Mouse (Mus musculus) kidney, adult 9 months (tissue): ENCODE measurements around the gene Zdhhc4.
A peak's percentile ranks its signal among the peaks of the same experiment; 100 is the strongest.

Experiments used
- DNase-seq: peaks from one replicate; pipeline ENCODE4 v3.0.0; 2022

The Zdhhc4 gene

DNA sequence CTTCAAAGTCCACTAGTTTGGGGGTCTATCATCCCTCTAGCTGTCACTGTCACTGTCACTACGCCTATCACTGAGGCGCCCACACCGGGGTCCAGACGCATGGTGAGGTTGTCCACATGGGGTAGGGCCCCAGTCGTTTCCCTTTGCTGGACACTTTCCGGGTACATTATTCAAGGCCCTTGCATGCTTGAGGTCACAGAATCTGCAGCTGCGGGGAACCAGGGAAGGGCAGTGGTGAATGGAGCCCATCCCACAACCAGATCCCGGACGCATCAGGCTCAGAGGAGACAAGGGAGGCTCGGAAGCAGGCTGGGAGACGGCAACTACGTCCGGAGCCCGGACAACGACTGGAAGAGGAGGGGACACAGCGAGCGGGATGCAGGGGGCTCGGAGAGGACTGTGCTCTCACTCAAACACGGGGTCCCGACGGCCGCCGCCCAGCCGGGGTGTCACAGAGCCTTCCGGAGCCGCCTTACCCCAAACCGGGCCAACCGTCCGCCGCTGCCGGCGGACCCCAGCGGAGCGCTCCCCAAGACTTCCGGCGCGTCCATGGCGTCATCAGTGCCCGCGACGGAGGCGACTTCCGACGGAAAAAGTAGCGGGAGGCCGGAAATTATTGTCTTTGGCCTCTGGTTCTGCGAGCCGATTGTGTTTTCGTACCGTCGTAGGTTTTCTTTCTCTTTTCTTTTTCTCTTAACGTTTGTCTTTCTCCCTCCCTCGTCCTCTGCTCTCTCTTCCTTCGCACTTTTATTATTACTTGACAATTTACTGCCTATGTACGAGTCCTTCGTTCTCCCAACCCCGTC is at the start of gene Zdhhc4:
TSS of gene Zdhhc4 (minus strand) at position 567 of the 806 bp plus-strand sequence.
- peak; percentile 87 for DNase-seq

DNA sequence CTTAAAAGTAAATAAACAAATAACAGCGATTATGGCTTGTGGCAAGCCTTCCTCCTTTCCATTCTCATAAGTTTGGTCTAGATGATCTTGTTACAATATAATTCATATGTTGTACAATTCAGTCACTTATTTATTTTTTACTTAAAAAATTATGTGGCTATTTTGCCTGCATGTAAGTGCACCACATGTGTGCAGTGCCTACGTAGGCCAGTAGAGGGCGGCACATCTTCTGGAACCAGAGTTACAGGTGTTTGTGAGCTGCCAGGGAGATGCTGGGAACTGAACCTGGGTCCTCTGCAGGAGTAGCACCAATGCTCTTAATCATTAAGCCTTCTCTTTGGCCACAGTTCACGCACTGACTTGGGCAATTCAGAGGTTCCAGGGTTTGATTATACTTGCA is 47.1 kb upstream of the Zdhhc4 start:
- no peak for DNase-seq

DNA sequence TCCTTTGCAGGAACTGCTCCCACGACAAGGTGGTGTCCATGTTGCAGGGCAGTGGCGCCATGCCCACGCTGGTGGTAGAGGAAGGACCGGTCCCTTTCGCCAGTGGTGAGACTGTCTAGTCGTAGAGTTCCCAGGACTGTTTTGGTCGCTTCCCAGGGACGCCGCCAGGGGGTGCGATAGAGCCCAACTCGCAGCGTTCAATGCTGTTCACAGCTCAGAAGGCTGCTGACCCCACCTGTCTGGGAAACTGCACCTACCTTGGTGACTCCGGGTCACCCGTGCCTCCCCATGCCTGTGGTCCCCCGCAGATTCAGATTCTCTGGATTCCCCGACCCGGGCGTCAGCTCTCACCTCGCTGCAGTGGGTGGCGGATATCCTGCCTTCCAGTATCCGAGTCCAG is 46.2 kb upstream of the Zdhhc4 start:
- peak; percentile 64 for DNase-seq

DNA sequence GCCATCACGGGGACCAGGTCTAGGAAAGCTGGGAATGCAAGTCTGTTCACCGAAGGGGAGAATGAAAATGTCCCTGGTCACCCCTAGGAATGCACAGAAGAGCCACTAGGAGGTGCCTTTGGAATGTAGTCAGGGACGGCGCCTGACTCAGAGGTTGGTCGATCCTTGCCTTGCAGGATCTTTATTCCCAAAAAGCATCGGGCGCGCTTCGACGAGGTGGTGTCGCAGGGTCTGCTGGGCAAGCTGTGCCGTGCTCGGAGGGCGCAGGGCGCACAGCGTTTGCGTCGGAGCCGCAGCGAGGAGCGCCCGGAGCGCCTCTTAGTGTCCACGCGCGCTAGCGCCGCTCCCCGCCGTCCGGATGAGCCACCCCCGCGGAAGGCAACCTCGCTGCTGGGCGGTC is 43.8 kb upstream of the Zdhhc4 start:
- DNase-seq, result peak; percentile 17

DNA sequence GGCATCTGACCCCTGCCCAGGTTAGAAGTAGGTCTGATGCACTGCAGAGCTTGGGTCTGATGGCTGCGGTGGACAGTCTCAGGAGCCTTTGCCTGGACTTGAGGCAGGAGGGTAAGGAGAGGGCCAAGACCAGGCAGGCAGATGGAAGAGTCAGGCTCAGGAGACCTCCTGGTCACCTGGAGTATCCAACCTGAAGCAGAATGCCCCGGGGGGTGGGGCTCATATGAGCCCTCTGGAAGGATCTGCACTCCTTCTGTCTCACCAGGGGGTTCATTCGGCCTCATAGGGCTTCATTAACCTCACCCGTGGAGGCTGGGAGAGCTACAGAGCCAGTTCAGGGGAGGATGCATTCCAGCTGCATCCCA is 42.1 kb upstream of the Zdhhc4 start:
- no peak for DNase-seq

DNA sequence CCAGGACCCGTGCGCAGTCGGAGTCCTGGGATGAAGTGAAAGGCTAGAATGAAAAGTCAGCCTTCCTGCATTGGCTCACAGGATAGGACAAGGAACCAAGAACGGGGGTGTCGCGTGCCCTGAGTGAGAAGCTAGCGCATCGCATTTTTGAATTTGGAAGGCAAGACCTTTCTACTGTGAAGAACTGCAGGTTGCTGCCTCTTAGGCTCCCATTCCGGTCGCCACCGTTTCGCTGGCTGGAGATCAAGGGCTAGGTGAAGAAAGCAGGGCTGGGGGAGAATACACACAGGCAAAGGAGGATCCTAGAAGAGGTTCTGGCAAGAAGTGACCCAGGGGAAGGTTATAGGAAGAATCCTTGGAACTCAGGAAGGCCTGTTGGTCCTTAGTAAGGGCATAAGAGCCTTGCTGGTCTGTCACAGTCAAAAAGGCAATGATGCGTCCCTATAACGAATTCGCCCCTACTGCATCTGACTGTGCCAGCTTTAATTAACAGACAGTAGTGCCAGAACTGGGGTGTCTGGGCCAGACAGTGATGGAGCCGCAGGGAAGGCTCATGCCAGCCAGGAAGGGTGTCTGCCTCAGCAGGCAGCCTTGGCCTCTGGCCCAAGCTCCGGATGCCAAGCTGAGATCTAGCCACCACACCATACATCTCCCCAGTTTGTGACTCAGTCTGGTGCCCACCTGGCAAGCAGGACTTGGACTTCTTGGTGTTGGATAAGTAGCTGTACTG is 41.5 kb upstream of the Zdhhc4 start:
- no peak for DNase-seq

DNA sequence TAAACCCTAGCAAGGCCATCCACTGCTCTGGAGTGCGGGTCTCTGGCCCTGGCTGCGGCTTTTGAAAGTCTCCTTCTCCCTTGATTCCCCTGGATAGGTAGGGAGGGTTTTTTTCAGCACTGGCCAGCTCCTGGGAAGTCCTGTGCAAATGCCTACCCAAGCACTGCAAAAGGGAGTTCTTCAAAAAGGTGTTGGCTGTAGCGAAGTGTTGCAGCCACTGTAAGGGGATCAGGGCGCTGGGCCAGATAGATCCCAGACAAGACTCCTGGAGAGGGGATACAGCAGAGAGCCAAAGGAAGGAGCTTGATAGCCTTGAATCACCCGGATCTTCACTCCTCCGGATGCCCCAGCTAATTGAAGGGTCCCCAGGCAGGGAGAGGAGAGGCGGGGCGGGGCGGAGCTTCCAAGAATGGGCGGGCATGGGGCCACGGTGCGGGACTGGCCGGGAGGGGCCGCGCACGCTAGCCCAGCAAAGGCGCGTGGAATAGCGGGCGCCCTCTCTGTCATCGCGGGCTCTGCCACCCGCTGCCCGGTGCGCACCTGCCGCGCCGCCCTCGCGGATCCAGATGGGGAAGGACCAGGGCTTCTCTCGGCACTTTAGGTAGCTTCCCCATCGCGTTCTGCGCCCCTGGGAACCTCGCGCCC is 40.7 kb upstream of the Zdhhc4 start:
- DNase-seq, result no peak

DNA sequence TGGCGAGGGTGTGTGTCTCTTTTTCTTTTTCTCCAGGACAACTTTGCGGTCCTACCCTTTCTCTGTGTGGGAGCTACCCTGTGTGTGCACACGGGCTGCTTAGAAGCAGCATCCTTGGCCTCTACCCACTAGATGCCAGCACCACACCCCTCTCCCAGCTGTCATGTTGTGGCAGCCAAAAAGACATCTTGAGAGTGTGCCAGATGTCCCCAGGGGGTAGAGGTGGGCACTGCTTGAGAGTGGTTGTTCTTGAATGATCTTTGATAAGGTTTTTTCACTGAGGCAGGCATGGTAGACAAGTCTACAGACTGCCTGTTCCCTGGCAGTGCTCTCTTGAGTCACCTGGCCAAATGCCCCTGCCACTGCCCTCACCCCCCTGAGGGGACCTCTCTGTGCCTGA is 38.9 kb upstream of the Zdhhc4 start:
- DNase-seq, result no peak

DNA sequence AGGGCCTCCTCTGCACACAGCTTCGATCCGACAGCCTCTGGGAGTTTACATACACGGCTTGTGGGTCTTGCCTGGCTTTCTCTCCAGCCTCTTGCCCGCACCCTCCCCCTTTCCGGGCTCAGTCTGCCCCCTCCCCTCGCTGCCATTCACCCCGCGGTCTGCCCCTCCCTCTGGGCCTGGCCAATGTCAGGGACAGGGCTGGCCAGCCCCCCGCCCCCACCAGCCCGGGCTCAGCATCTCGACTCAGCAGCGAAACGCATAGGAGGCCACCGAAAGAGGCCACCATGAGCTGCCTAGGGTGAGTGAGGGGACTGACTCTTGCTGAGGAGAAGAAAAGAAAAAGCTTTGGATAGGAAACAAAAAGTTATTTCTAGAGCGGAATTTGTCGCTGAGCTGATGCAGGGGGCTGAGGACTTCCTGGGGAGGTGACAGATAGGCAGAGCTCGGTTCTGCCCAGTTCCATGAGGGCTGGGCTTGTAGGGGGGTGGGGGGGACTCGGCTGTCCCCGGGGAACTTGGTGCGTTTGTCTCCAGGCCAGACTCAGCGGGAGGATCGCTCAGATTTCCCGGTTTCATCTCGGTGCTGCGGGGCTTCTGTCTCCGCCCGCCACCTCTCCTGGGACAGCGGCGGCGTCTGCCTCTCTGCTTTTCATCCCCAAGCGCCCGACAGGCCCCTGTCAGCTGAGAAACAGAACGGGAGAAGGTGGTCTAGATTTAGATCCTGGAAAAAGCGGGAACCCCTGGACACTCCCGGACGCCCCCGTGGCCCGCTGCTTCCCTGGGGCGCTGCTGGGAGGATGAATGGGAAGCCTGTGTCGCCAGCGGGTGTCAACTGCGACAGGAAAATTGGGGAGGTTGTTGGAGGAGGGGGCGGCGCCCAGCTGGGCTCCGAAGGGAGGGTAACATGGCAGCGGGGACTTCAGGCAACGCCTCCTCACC is 34.9 kb upstream of the Zdhhc4 start:
- DNase-seq, result no peak

DNA sequence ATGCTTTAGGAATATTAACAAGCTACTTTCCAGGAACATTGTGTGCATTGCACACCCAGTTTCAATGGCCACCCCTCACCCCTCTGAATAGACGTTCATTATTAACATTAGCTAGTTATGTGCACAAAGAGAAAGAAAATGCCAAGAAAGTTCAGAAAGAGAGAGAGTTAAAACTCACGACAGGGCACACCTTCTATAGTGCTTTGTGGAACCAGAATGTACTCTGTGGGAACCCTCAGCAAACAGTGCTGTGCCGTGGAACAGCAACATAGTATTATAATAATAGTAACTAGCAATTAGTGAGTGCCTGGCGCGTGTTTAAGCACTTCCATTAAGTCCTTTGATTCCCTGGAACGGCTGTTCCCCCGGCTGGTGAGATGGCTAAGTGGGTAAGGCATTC is 32.4 kb upstream of the Zdhhc4 start:
- DNase-seq, result no peak

DNA sequence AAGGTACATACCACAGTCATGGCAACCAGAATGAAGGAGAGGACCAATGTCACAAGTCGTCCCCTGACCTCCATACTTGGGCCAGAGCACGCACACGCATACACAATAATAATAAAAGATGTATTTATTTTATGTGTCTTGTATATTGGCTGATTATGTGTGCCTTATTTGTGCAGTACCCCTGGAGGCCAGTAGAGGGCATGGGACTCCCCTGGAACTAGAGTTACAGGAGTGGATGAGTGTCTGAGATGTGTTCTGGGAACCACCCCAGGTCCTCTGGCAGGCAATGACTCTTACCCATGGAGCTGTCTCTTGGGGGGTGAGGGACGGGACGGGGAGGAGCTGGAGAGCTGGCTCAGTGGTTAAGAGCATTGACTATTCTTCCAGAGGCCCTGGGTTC is 30.9 kb upstream of the Zdhhc4 start:
- DNase-seq, result peak; percentile 13

DNA sequence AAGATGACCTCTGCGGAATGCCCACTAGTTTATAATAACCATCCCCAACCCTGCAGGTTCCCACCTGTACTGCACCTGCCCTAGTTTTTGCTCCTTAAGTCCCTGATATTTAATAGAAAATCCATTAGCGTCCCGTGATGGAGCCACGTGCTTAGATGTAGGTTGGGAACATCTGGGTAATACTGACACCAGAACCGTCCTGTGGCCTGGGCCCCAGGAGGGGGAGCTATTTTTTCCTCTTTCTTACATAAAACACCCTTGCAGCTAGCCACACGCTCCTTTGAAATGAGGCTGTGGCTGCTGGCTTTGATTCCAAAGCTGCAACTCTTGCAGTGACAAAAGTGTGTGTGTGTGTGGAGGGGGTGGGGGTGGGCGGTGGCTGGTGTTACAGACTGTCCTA is 30.2 kb upstream of the Zdhhc4 start:
- no peak for DNase-seq

DNA sequence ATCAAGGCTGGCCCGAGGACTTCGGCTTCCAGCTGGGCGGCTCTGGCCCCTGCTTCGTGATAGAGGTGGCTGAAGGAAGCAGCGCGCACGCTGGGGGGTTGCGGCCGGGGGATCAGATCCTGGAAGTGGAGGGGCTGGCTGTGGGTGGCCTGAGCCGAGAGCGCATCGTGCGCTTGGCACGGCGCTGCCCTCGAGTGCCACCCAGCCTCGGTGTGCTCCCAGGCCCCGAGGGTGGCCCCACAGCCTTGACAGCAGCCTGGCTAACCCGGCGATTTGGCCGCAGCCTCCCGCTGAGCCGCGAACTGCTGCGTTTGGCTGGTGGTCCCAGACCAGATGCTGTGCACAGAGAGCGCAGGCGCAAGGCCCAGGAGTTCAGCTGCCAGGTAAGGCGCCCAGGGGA is 28.5 kb upstream of the Zdhhc4 start:
- DNase-seq, result no peak

DNA sequence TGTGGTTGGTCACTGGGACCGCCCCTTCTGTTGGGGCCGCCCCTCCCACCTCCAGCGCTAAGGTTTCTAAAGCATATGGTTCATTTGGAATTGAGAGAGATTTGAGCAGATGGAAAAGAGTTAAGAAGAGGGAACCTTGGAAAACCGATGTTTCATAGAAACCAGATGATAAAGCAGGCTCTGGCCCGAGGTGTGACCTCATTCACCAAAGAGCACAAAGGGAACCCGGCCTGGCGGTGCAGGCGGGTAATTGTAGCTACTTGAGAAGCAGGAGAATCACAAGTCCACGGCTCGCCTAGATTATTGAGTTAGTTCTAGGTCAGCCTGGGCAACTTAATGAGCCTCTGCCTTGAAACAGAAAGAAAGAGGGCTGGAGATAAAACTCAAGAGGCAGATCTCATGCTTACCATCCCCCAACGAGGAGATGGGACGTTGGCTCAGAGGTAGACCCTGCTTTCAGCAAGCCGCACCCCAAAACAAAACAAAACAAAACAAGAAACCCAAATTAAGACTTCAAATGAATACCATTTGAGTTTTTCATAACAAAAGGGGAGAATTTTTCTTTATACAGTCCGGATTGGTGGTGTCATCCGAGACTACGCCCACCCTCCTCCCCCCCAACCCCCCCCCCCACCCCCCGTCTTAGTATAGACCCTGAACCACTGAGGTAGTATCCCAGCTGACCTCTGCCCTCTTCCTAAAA is 27.8 kb upstream of the Zdhhc4 start, which contains the start of gene Grid2ip:
TSS of gene Grid2ip (plus strand) at position 653 of the 703 bp plus-strand sequence.
- DNase-seq, result no peak

DNA sequence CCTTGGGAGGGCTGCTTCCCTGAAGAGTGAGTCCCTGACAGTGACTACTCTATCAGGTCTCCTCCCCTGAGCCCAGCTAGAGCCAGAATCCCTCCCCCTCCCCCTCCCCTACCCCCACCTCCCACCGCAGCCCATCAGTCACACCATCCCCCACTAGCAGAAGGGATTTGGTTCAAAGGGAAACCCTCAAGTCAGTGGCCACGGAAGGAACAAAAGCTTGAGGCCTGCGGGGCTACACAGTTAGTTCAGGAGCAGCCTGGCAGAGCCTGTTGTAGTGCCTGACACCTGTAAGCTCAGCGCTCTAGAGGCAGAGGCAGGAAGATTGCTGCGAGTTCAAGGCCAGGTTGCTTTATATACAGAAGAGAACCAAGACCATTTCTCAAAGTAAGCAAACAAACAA is 27.0 kb upstream of the Zdhhc4 start:
- DNase-seq, result no peak

DNA sequence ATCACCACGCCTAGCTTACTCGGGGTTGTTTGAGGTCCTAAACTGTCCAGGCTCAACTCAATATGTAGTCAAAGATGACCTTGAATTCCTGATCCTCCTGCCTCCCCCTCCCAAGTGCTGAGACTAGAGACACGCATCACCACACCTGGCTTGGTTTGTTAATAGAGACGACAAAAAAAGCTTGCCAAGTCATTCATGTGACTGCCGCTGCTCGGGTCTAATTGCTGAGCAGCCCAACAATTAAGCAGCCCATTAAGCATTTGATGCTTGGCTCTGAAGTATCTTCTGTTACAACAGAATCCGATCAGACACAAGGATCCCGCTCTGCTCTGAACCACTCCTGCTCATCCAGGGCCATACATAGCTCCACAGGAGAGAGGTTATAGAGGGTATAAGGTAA is 17.3 kb upstream of the Zdhhc4 start:
- peak; percentile 69 for DNase-seq

DNA sequence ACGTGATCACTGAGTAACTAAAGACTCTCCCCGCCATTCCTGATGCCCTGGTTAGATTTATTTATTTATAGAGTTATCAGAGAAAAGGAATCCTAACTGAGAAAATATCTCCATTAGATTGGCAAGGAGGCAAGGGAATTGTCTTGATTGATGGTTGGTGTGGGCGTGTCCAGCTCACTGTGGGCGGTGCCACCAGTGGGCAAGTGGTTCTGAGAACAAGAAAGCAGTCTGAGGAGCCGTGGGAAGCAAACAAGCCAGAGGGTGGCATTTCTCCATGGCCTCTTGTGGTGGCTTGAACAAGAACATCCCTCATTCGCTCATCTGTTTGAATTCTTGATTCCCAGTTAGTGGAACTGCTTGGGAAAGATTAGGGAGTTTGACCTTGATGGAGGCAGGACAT is 10.5 kb upstream of the Zdhhc4 start:
- DNase-seq, result no peak

DNA sequence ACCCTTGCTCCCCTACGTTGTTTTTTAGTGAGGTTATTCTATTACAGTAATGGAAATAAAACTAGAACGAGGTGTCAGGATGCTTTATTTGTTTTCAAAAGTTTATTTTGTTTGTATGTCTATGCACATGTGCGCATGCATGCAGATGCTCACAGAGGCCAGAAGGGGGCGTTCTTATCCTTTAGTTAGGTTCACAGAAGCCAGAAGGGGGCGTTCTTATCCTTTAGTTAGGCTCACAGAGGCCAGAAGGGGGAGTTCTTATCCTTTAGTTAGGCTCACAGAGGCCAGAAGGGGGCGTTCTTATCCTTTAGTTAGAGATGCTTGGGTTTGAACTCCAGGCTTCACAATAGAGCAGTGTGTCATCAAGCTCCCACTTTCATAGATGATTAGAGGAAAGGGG is 7.5 kb upstream of the Zdhhc4 start:
- no peak for DNase-seq

DNA sequence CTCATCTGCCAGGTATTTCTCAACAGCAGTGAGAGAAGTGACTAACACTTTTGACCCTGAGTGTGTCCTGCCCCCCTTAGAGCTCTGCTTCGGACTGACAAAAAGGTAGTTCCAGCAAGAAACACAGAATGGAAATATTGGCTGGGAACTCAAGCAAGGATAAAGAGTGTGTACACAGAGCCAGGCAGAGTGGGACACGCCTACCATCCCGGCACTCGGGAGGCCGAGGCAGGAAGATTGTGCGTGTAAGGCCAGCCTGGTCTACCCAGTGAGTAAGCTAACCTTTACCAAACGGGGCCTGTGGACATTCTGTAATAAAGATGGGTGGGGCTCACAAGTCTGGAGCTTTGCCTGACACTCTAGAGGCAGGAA is 6.0 kb upstream of the Zdhhc4 start:
- no peak for DNase-seq

DNA sequence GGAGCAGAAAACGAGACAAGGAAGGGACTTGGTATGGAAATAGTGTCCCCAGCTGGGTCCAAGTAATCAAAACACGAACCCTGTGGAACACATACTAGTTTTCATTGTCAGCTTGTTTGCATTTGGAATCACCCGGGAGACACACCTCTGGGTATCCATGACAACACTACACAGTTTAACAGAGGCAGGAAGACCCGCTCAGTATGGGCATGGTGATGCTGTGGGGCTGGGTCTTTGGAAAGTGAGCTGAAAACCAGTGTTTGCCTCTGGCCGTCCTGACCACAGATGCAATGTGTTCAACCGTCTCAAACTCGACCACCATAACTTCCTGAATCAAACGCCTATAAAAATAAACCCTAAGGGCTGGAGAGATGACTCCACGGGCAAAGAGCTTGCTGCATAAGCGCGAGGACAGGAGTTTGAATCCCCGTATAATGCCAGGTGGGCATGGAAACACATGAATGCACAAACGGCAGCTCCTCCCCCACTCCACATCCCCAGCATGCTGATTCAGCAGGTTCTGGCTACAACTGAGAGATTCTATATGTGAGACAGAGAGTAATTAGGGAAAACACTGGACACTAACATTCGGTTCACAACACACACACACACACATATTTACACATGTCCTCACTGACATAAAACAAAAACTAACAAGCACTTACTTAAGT is 5.5 kb upstream of the Zdhhc4 start:
- DNase-seq, result no peak

DNA sequence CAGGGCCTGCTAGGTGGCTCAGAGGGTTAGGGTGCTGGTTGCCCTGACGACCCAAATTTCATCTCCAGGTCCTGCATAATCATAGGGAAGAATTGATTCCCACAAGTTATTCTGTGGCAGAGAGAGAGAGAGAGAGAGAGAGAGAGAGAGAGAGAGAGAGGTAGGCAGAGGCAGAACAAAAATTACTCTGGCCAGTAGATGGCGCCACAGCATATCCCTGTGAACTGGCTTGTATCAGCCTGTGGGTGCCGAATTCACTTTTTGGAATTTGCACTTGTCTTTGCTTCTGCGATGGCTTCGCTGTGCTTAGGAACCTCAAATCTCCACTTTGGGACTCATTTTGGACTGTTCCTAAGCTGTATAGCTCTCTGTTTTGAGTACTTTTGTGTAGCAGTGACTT is 4.8 kb upstream of the Zdhhc4 start:
- peak; percentile 82 for DNase-seq

DNA sequence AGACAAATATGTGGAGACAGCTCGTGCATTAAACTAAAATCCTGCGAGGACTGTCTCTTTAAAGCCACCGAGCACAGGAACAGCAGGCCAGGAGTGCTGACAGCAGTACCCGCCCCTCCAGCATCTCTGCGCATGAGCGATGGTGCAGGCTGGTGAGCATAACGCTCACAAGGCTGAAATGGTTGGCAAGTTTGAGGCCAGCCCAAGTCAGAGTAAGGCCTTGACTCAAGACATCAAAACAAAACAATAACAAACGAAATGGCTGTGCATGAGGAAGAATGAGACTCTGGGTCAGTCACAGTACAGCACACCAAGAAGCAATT is 11.8 kb downstream of the Zdhhc4 start:
- peak; percentile 60 for DNase-seq
